Mouse (Mus musculus) spleen, adult 2 months (tissue): ENCODE measurements around the gene Nat8.

Source experiments
- CTCF ChIP-seq: fragments of 200-500 bp; IDR thresholded peaks from 2 replicates; pipeline ENCODE4 v1.5.1; 2011; ENCODE audit warnings: mild to moderate bottlenecking, inconsistent platforms; ENCODE audit not compliant: insufficient read depth, insufficient read length, insufficient replicate concordance; ENCODE audit errors: extremely low read depth
- POLR2A ChIP-seq: fragments of 200-500 bp; IDR thresholded peaks from 2 replicates; pipeline ENCODE4 v1.6.1; 2011; ENCODE audit warnings: low read depth, low read length, inconsistent platforms

GRCm38 (mm10) chr6:85846921-85847320, 15.0 kb upstream of the Nat8 start:
- TF ChIP-seq CTCF (no peak), POLR2A (no peak)
